Mouse (Mus musculus) heart, adult 18-20 months (tissue): ENCODE measurements at regions not wholly inside any gene's neighbourhood (a gene's known extent, or its start where the extent isn't known, plus 50 kb on each side); places are given as distances from the start of the nearest gene placed in this dataset.

ENCODE experiments used
- DNase-seq, 2 experiments: peaks; one replicate each; pipeline ENCODE4 v3.0.0; 2021 to 2022; ENCODE audit warnings: mixed read lengths in 1 of 2

GRCm38 (mm10) chr17:77819698-77820097 is 380.4 kb upstream of the Crim1 start:
- no peak for DNase-seq

GRCm38 (mm10) chr17:77843949-77844348 is 356.1 kb upstream of the Crim1 start:
- no peak for DNase-seq

GRCm38 (mm10) chr17:77874497-77874896 is 325.6 kb upstream of the Crim1 start:
- DNase-seq, result no peak

- no peak for DNase-seq
Measured at GRCm38 (mm10) chr17:77877016-77877415, 323.0 kb upstream of the Crim1 start.

- DNase-seq, result no peak
Measured at GRCm38 (mm10) chr17:77885150-77885549, 314.9 kb upstream of the Crim1 start.

GRCm38 (mm10) chr17:77889147-77889546 is 310.9 kb upstream of the Crim1 start:
- no peak for DNase-seq

GRCm38 (mm10) chr17:77904412-77904811 is 295.6 kb upstream of the Crim1 start:
- DNase-seq, result no peak

GRCm38 (mm10) chr17:77913962-77914450 is 286.0 kb upstream of the Crim1 start:
- DNase-seq, result no peak

- DNase-seq, result no peak
Measured at GRCm38 (mm10) chr17:77930253-77930652, 269.8 kb upstream of the Crim1 start.

- no peak for DNase-seq
Measured at GRCm38 (mm10) chr17:77930967-77931591, 269.0 kb upstream of the Crim1 start.

- peak in 1 of 2 experiments; percentile 7 for DNase-seq
Measured at GRCm38 (mm10) chr17:77933192-77933591, 266.9 kb upstream of the Crim1 start.

- no peak for DNase-seq
Measured at GRCm38 (mm10) chr17:77958048-77958447, 242.0 kb upstream of the Crim1 start.

- no peak for DNase-seq
Measured at GRCm38 (mm10) chr17:77961296-77961695, 238.8 kb upstream of the Crim1 start.

GRCm38 (mm10) chr17:77963358-77963757 is 236.7 kb upstream of the Crim1 start:
- no peak for DNase-seq

GRCm38 (mm10) chr17:77968510-77968909 is 231.5 kb upstream of the Crim1 start:
- DNase-seq, result no peak

GRCm38 (mm10) chr17:77969187-77969586 is 230.9 kb upstream of the Crim1 start:
- peak; percentile 4 to 7 for DNase-seq
